Mouse (Mus musculus) megakaryocyte-erythroid progenitor cell, adult 5-6 weeks (primary cell): Measurements from ENCODE around the gene Uba1. TPM values are rescaled to one million over a fixed set of nuclear protein-coding genes. Genes with fewer than 3 reads are reported as not detected.
A peak's percentile ranks its signal among the peaks of the same experiment; 100 is the strongest.
"Not testable (repeated sequence)": the region's sequence is repeated elsewhere in the genome, so short reads cannot be mapped to it uniquely, and the experiment has no call there.

ENCODE experiments used
- ATAC-seq: replicated peaks from 2 replicates; pipeline ENCODE4 v1.8.0; 2016; ENCODE audit warnings: mild to moderate bottlenecking, inconsistent platforms; ENCODE audit not compliant: severe bottlenecking, poor library complexity, low FRiP score, low TSS enrichment
- total RNA-seq, 2 experiments: library from RNA; stranded (forward) in 1 of 2; stranded (reverse) in 1 of 2; fragments of 200-1000, 215-1000 nt in 1 of 2; fragments of >200 nt in 1 of 2; fragmentation: Nextera tagmentation in 1 of 2; gene quantifications; 2 replicates each; pipeline ENCODE4 v1.2.3; 2014 to 2017

Uba1 gene
- total RNA-seq, 2 experiments from 2014 or later = 234 to 241 TPM

DNA sequence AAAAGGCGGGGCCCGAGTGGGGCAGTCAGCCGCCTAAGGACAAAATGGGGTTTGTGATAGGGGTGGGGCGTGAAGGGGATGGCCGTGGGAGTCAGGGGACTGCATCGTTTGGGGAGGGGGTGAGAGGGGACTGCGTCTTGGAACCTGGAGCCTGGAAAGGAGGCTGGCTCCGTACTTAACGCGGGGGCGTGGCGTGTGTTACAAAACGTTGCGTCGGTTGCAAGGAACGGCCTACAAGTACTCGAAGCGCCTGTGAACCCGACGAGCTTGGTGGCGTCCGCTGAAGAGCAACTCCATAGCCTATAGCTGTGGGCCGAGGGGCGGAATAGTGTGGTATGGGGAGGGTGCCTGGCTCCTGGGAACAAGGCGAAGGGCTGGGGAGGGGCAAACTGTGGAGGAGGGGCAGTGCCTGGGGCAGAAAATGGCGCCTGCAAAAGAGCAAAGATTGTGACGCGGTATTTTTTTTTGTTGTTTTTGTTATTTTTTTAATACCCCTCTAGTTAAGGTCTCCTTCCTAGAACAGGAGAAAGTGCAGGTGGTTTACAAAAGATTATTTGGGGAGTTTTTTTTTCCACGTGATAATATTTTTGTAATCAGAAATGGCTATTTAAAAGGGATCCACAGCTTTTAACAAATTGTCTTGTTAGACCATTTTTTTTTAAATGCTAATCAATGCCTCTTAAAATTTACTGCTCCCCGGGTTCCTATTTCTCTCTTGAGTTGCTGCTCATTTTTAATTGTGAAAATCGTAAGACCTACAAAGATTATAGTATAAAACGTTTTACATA is 46.4 kb downstream of the Uba1 start:
- ATAC-seq = peak; percentile 93

DNA sequence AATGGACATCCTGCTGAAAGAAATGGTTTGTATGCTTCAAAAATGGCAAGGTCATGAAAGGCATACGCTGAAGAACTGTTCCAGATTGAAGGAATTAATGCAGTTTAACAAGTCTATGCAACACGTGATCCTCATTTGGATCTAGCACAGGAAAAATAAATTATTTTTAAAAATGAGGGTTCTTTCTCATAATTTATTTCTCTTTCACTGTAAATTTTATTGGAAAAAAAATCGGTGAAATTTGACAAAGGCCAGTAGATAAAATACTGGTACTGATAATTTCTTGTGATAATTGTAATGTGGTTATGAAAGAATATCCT is 46.9 kb downstream of the Uba1 start:
- ATAC-seq = no peak

DNA sequence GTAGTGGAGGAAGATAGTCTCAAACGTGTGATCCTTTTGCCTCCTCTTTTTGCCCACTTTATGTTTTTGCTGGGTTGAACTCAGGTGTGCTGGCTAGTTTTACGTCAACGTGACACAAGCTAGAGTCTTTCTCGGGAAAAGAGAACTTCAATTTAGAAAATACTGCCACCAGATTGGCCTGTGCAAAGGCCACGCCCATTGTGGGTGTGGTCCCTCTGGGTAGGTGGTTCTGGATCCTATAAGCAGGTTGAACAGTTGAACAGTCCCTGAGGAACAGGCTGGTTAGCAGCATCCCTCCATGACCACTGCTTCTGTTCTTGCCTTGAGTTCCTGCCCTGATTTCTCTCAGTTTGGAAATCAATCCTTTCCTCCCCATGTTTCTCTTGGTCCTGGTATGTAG is 70.6 kb downstream of the Uba1 start:
- ATAC-seq = no peak

DNA sequence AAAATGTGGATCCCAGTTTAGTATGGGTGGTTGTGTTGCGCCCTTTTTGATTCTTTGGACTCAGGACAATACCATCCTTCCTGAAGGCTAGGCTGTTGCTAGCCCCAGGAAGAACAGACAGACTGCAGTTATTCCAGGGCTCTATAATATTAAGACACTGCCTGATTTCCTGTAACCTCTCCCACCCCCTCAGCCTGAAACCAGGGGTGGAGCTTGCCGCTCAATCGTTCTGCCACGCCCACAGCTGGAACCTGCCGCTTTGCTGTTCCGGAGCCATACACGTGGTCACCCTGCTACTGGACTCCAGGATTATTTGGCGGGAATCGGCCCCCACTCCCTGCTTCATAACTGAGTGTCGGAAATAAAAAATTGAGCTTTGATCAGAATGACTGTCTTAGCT is 71.9 kb downstream of the Uba1 start:
- not testable (repeated sequence) for ATAC-seq

Other genes with a start within 250 kb of the Uba1 start
- gene Jade3, start 232.6 kb upstream of the Uba1 start, total RNA-seq (2014; fragmentation: Nextera tagmentation) = 10.7 and 13.9 TPM in 2 replicates
- gene Jade3, start 232.6 kb upstream of the Uba1 start, total RNA-seq (2017) = 19.5 and 20.2 TPM in 2 replicates
- gene Rgn, start 108.5 kb upstream of the Uba1 start, total RNA-seq (2014; fragmentation: Nextera tagmentation) = not detected in 2 replicates
- gene Rgn, start 108.5 kb upstream of the Uba1 start, total RNA-seq (2017) = not detected in 2 replicates
- gene Rbm10, start 40.8 kb upstream of the Uba1 start, total RNA-seq (2014; fragmentation: Nextera tagmentation) = 45.7 and 53.3 TPM in 2 replicates
- 82.8 and 85.8 TPM in 2 replicates for gene Rbm10, start 40.8 kb upstream of the Uba1 start, total RNA-seq (2017)
- gene Ndufb11, start 40.7 kb upstream of the Uba1 start, total RNA-seq (2014; fragmentation: Nextera tagmentation) = 119 and 157 TPM in 2 replicates
- gene Ndufb11, start 40.7 kb upstream of the Uba1 start, total RNA-seq (2017) = 53.5 and 68.7 TPM in 2 replicates
- gene Cdk16, start 29.6 kb downstream of the Uba1 start, total RNA-seq (2014; fragmentation: Nextera tagmentation) = 82.1 and 92.3 TPM in 2 replicates
- 18.3 and 22.2 TPM in 2 replicates for gene Cdk16, start 29.6 kb downstream of the Uba1 start, total RNA-seq (2017)
- 32.0 and 35.7 TPM in 2 replicates for gene Usp11, start 45.6 kb downstream of the Uba1 start, total RNA-seq (2014; fragmentation: Nextera tagmentation)
- 24.4 and 26.5 TPM in 2 replicates for gene Usp11, start 45.6 kb downstream of the Uba1 start, total RNA-seq (2017)
- 101 and 125 TPM in 2 replicates for gene Araf, start 139.5 kb downstream of the Uba1 start, total RNA-seq (2014; fragmentation: Nextera tagmentation)
- gene Araf, start 139.5 kb downstream of the Uba1 start, total RNA-seq (2017) = 33.5 and 40.7 TPM in 2 replicates
- not detected in 2 replicates for gene Timp1, start 211.8 kb downstream of the Uba1 start, total RNA-seq (2014; fragmentation: Nextera tagmentation)
- gene Timp1, start 211.8 kb downstream of the Uba1 start, total RNA-seq (2017) = not detected in 2 replicates